7 mouse cellular contexts compared by ENCODE assay signal in the genomic region with DNA sequence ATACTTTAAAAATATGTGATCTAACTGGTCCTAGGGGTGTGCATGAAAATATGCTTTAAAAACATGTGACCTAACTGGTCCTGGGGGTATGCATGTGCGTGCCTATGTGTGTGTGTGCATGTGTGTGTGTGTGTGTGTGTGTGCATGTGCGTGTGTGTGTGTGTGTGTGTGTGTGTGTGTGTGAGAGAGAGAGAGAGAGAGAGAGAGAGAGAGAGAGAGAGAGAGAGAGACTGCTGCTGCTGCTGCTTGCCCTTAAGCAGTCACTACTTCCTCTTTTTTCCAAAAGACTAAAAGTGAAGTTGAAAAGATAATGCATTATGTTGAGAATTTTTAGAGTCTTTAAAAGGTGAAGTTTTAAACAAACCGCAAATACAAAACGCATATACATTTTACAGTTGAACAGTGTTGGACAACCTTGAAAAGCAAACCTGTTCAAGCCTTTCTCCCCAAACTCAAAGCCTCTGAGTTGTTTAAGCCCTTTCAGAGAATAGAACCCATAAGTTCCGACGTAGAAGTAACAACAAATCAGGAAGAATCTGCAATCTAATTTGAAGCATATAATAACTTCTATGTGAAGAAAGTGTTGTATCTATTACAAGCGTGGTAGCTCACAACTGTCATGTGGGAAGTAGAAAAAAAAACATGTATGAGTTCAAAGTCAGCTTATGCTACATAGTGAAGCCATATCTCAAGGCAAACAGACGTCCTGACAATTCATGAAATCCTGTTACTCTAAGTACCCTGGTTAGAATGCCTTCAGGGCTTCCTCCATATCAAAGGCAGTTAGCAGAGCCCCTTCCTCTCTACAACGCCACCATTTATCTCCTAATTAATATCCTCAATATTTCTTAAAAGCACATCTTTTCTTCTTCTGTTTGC. TPM values are rescaled to one million over a fixed set of nuclear protein-coding genes. Genes with fewer than 3 reads are reported as not detected.
DNase-seq lines count a peak whose midpoint lies in the region; ATAC-seq and TF ChIP-seq lines count a peak whose summit lies in the region.

No protein-coding gene starts in this region.

- 53% methylated on average over 9 of the region's 9 CpGs for WGBS in embryonic facial prominence, embryonic 13.5 days
- 58% methylated on average over 9 of the region's 9 CpGs for WGBS in intestine, postnatal 0 days
- 77% methylated on average over 9 of the region's 9 CpGs for WGBS in neural tube, embryonic 14.5 days

- DNase-seq in layer of hippocampus, adult 2 months (ENCODE audit: low spot score in 2 of 2), result no peak
- DNase-seq in layer of hippocampus, adult 8-10 months (ENCODE audit: low spot score in 2 of 2), result no peak
- DNase-seq in c-Kit-positive CD71-positive TER-119-positive erythroid progenitor cells, embryonic 14.5 days (ENCODE audit: low spot score), result no peak
- no peak for DNase-seq in thymus, adult 18-20 months

- peaks cover 8% of the 10 kb centered on the region for H3K4me1 ChIP-seq in embryonic facial prominence, embryonic 13.5 days
- H3K4me1 ChIP-seq in intestine, postnatal 0 days (replicated peaks; ENCODE audit: control insufficient read depth, insufficient read depth, low read length), result no peaks in the 10 kb centered on the region
- H3K4me1 ChIP-seq in neural tube, embryonic 14.5 days (ENCODE audit: control insufficient read depth, insufficient read depth, low read length), result no peaks in the 10 kb centered on the region

- TF ChIP-seq CTCF in layer of hippocampus, adult 2 months (conservative IDR thresholded peaks at IDR 0.05), result no peak
- TF ChIP-seq CTCF in intestine, postnatal 0 days (IDR thresholded peaks at IDR 0.05; ENCODE audit: low read depth), result no peak

- H3K4me2 ChIP-seq in embryonic facial prominence, embryonic 13.5 days, result peak overlapping the region; percentile 67
- H3K4me2 ChIP-seq in intestine, postnatal 0 days (replicated peaks; ENCODE audit: low read depth), result peak overlapping the region; percentile 65
- H3K4me2 ChIP-seq in neural tube, embryonic 14.5 days (ENCODE audit: low read depth, low read length), result peak overlapping the region; percentile 46; the same call in 1 of the 2 replicates

- no peaks in the 10 kb centered on the region for H3K27me3 ChIP-seq in embryonic facial prominence, embryonic 13.5 days
- H3K27me3 ChIP-seq in intestine, postnatal 0 days (replicated peaks; ENCODE audit: control insufficient read depth, insufficient read depth, low read length), result no peaks in the 10 kb centered on the region
- H3K27me3 ChIP-seq in neural tube, embryonic 14.5 days (ENCODE audit: control insufficient read depth, insufficient read depth, low read length), result no peaks in the 10 kb centered on the region

- no peaks in the 10 kb centered on the region for H3K36me3 ChIP-seq in embryonic facial prominence, embryonic 13.5 days
- H3K36me3 ChIP-seq in intestine, postnatal 0 days (ENCODE audit: control insufficient read depth, insufficient read depth), result no peaks in the 10 kb centered on the region
- H3K36me3 ChIP-seq in neural tube, embryonic 14.5 days (ENCODE audit: control insufficient read depth, insufficient read depth, low read length), result no peaks in the 10 kb centered on the region

- H3K27ac ChIP-seq in layer of hippocampus, adult 2 months, result peak overlapping the region; percentile 43; the same call in 1 of the 2 replicates
- no peak overlapping the region for H3K27ac ChIP-seq in embryonic facial prominence, embryonic 13.5 days
- no peak overlapping the region; the same call in 1 of the 2 replicates for H3K27ac ChIP-seq in intestine, postnatal 0 days (ENCODE audit: low read depth, low read length)
- no peak overlapping the region for H3K27ac ChIP-seq in neural tube, embryonic 14.5 days (ENCODE audit: low read depth, low read length)

- ATAC-seq in embryonic facial prominence, embryonic 13.5 days (ENCODE audit: insufficient number of reproducible peaks, insufficient read depth, low FRiP score, low TSS enrichment, low read depth), result no peak; the same call in 1 of the 2 replicates
- ATAC-seq in intestine, postnatal 0 days, result no peak
- no peak for ATAC-seq in neural tube, embryonic 14.5 days (ENCODE audit: low read depth)

- H3K9ac ChIP-seq in embryonic facial prominence, embryonic 13.5 days, result no peak overlapping the region
- H3K9ac ChIP-seq in intestine, postnatal 0 days (ENCODE audit: low read depth, low read length), result no peak overlapping the region
- no peak overlapping the region for H3K9ac ChIP-seq in neural tube, embryonic 14.5 days (replicated peaks; ENCODE audit: low read depth, low read length)

- peak overlapping the region; percentile 51 for H3K4me3 ChIP-seq in layer of hippocampus, adult 2 months
- peak overlapping the region; percentile 55 for H3K4me3 ChIP-seq in embryonic facial prominence, embryonic 13.5 days
- 0 out of 2 replicates have a peak overlapping the region, but pooled peaks have one; percentile 49 for H3K4me3 ChIP-seq in intestine, postnatal 0 days (ENCODE audit: low read depth, low read length)
- no peak overlapping the region for H3K4me3 ChIP-seq in neural tube, embryonic 14.5 days (ENCODE audit: low read depth, low read length)

- H3K9me3 ChIP-seq in embryonic facial prominence, embryonic 13.5 days, result no peaks in the 10 kb centered on the region
- H3K9me3 ChIP-seq in intestine, postnatal 0 days (ENCODE audit: control insufficient read depth), result no peaks in the 10 kb centered on the region
- no peaks in the 10 kb centered on the region for H3K9me3 ChIP-seq in neural tube, embryonic 14.5 days (ENCODE audit: control insufficient read depth, low read length)

RNA-seq across cellular contexts. Expression of a gene that starts 0.6 kb away (rescaled TPM):
- 1 to 10 TPM; 1.5 to 1.6 TPM for total RNA-seq in layer of hippocampus, adult 2 months (2021)
- 1 to 10 TPM; 2.7 to 5.2 (median 3.9) TPM for total RNA-seq in layer of hippocampus, adult 8-10 months (2022)
- polyA plus RNA-seq in embryonic facial prominence, embryonic 13.5 days (2015; fragmentation: Nextera tagmentation; extraction: Ambion mirVana), result 18.4 and 19.8 TPM in 2 replicates
- polyA plus RNA-seq in intestine, postnatal 0 days (2015; fragmentation: Nextera tagmentation; extraction: Ambion mirVana), result 18.7 and 20.1 TPM in 2 replicates
- 0.52 and 1.4 TPM in 2 replicates for polyA plus RNA-seq in neural tube, embryonic 14.5 days (2014; fragmentation: Nextera tagmentation; extraction: Ambion mirVana)
